Mouse (Mus musculus) hindbrain, embryonic 13.5 days (tissue): Measurements from ENCODE around the gene Clns1a. TPM values are rescaled to one million over a fixed set of nuclear protein-coding genes. Genes with fewer than 3 reads are reported as not detected.
A peak's percentile ranks its signal among the peaks of the same experiment; 100 is the strongest.

Source experiments
- ATAC-seq: fragments of 200-750 bp; cut with Nextera tagmentation; 2 replicates; pipeline ENCODE4 v1.8.0; 2017; ENCODE audit warnings: moderate TSS enrichment; ENCODE audit not compliant: low FRiP score
- H3K27ac ChIP-seq: fragments of 300-500 bp; sonication (generic); 2 replicates; pipeline ENCODE4 v1.5.1; 2015; ENCODE audit warnings: inconsistent platforms, mild to moderate bottlenecking, moderate library complexity
- H3K27me3 ChIP-seq: fragments of 300-500 bp; sonication (generic); 2 replicates; pipeline ENCODE4 v1.6.1; 2015; ENCODE audit warnings: mild to moderate bottlenecking, inconsistent platforms
- H3K36me3 ChIP-seq: fragments of 300-500 bp; sonication (generic); 2 replicates; pipeline ENCODE4 v1.6.1; 2015; ENCODE audit warnings: mild to moderate bottlenecking, inconsistent platforms
- H3K4me1 ChIP-seq: fragments of 300-500 bp; sonication (generic); replicated peaks from 2 replicates; pipeline ENCODE4 v1.6.1; 2015; ENCODE audit warnings: inconsistent platforms
- H3K4me2 ChIP-seq: fragments of 300-500 bp; sonication (generic); 2 replicates; pipeline ENCODE4 v1.6.1; 2015; ENCODE audit warnings: inconsistent platforms, mild to moderate bottlenecking, moderate library complexity
- H3K4me3 ChIP-seq: fragments of 300-500 bp; sonication (generic); 2 replicates; pipeline ENCODE4 v1.5.1; 2015; ENCODE audit warnings: mild to moderate bottlenecking, inconsistent platforms
- H3K9ac ChIP-seq: fragments of 300-500 bp; sonication (generic); 2 replicates; pipeline ENCODE4 v1.6.1; 2015; ENCODE audit warnings: mild to moderate bottlenecking, inconsistent platforms
- H3K9me3 ChIP-seq: fragments of 300-500 bp; sonication (generic); 2 replicates; pipeline ENCODE4 v1.6.1; 2016; ENCODE audit warnings: inconsistent platforms
- WGBS: fragments of 180-500 bp; shearing (Covaris S2); methylation state at CpG from one replicate; pipeline ENCODE4 v1.1.7; 2015; 5-methylcytosine and 5-hydroxymethylcytosine counted together
- polyA plus RNA-seq: library from polyadenylated mRNA; unstranded; fragments of >200 nt; fragmentation: Nextera tagmentation; extraction: Ambion mirVana; gene quantifications from 2 replicates; pipeline ENCODE4 v1.2.1, GENCODE M21; 2015

Clns1a gene
- polyA plus RNA-seq: 192 and 198 TPM in 2 replicates

DNA sequence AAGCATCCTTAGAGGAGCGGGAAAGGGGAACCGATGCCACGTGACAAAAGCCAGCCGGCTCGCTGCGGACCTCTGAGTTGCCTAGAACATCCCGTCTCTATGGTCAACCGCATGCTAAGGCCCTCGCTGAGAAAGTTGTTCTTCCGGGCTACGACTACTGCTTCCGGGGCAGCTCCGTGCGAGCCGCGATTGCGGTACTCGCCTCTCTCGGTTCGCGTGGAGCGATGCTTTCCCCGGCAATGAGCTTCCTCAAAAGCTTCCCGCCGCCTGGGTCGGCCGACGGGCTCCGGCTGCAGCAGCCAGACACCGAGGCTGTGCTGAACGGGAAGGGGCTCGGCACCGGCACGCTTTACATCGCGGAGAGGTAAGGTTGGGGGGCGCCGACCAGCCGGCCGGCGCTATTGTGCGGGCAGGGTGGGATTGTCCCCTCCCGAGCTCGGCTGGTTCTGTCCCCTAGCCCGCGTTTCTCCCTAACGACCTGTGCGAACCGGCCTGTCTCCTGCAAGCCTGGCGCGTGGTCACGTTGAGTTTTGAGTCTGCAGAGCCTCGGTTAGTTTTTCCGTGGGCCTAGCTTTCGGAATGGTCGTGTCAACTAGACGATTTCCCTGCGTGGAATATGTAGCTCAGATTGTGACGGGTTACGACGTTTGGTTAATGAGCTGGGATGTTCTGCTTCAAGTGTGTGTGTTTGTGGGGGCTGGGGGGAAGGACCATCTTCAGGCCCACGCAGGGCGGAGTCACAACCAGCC is at the start of gene Clns1a:
Clns1a (plus strand) TSS at position 129 of the 749 bp plus-strand sequence.
- WGBS: under 1% methylated on average over 63 of the region's 63 CpGs
- peak within 1 kb of the TSS; percentile 99 for H3K4me3 ChIP-seq
- peak within 1 kb of the TSS; percentile 86 for H3K4me2 ChIP-seq
- H3K27ac ChIP-seq: peak within 1 kb of the TSS; percentile 88
- H3K27me3 ChIP-seq: no peaks in the 10 kb centered on the region
- H3K4me1 ChIP-seq: peaks cover 19% of the 10 kb centered on the region
- peak; percentile 99 for ATAC-seq
- no peaks in the 10 kb centered on the region for H3K9me3 ChIP-seq
- peak within 1 kb of the TSS; percentile 93 for H3K9ac ChIP-seq
- H3K36me3 ChIP-seq: peaks cover 20% of the 10 kb centered on the region

DNA sequence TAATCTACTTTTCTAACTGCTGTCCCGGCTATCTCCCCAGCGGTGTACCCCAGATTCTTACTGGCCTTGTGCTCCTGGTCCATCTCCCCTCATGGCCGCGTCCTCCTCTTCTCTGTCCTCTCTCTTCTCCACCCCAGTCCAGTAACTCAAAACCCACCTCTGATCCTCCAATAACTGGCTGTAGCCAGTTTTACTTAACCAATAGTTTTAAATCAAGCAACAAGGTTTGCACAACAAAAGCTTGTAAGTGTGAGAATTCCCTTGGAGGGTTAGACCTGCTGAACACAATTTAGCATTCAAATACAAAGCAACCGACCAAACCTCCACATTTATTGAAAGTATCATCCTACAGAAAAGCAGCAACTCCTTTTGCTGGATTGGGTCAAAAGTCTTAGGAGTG is 48.8 kb upstream of the Clns1a start:
- Histone ChIP-seq H3K4me3 (no peak overlapping the region), H3K27ac (no peak overlapping the region), H3K4me2 (no peak overlapping the region), H3K36me3 (0 out of 2 replicates have a peak, but pooled peaks cover 3% of the 10 kb centered on the region), H3K27me3 (no peaks in the 10 kb centered on the region), H3K9me3 (no peaks in the 10 kb centered on the region), H3K9ac (no peak overlapping the region), H3K4me1 (no peaks in the 10 kb centered on the region)
- no peak for ATAC-seq
- 88% methylated on average over 5 of the region's 5 CpGs for WGBS

DNA sequence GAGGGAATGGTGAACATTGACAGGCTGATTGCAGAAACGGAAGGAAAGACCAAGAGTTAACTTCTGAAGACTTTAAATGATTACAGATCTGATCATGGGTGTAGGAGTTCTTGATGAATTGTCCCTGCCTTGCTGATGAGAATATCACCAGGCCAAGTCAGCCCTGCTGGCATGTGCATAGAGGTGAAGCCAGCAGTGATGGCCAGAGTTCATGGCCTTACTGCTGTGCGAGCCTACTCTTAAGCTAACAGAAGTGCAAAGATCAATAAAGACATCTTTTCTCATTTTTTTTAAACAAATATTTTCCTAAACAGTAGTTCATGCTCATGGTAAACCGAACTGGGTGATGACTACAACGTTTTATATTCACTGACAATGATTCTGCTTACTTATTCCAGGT is 45.7 kb upstream of the Clns1a start:
- H3K36me3 ChIP-seq: peaks cover 20% of the 10 kb centered on the region
- H3K9me3 ChIP-seq: no peaks in the 10 kb centered on the region
- no peak overlapping the region for H3K4me3 ChIP-seq
- WGBS: 95% methylated on average over 4 of the region's 4 CpGs
- H3K27me3 ChIP-seq: no peaks in the 10 kb centered on the region
- no peak overlapping the region for H3K27ac ChIP-seq
- H3K9ac ChIP-seq: no peak overlapping the region
- no peak for ATAC-seq
- no peaks in the 10 kb centered on the region for H3K4me1 ChIP-seq
- H3K4me2 ChIP-seq: no peak overlapping the region

- no peak overlapping the region for H3K9ac ChIP-seq
- H3K27ac ChIP-seq: no peak overlapping the region
- no peaks in the 10 kb centered on the region for H3K4me1 ChIP-seq
- no peak overlapping the region for H3K4me2 ChIP-seq
- WGBS: 93% methylated on average over 6 of the region's 6 CpGs
- ATAC-seq: no peak
- H3K36me3 ChIP-seq: peaks cover 30% of the 10 kb centered on the region
- H3K27me3 ChIP-seq: no peaks in the 10 kb centered on the region
- H3K4me3 ChIP-seq: no peak overlapping the region
- H3K9me3 ChIP-seq: no peaks in the 10 kb centered on the region
These were observed 40.3 kb upstream of the Clns1a start for GRCm38 (mm10) chr7:97656144-97656543.

- no peak overlapping the region for H3K4me3 ChIP-seq
- no peaks in the 10 kb centered on the region for H3K9me3 ChIP-seq
- no peaks in the 10 kb centered on the region for H3K4me1 ChIP-seq
- H3K27me3 ChIP-seq: no peaks in the 10 kb centered on the region
- no peak overlapping the region for H3K9ac ChIP-seq
- no peak overlapping the region for H3K4me2 ChIP-seq
- WGBS: 92% methylated on average over 4 of the region's 4 CpGs
- ATAC-seq: no peak
- no peak overlapping the region for H3K27ac ChIP-seq
- H3K36me3 ChIP-seq: peaks cover 44% of the 10 kb centered on the region
These were observed 34.8 kb upstream of the Clns1a start for GRCm38 (mm10) chr7:97661634-97662033.

DNA sequence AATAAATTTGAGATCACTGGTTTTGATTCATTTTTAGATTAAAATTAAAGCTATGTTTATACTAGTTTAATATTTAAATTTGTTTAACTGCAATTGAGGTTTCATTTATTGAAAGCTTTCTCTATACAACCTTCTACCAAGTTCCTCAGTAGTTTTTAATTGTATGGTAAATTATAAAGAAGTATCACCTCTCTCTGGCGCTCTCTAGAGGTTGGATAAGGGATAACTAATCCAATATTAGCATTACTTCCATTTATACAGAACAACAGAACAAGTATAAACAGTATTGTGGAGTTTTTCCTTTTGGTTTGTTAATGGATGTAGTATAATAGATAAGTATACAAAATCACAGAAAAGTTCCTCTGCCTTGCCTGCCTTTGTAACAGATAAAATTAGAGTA is 17.2 kb upstream of the Clns1a start:
- ATAC-seq: no peak
- no peak overlapping the region for H3K4me3 ChIP-seq
- no peaks in the 10 kb centered on the region for H3K27me3 ChIP-seq
- 23% methylated on average over 1 of the region's 1 CpGs for WGBS
- no peak overlapping the region for H3K9ac ChIP-seq
- H3K36me3 ChIP-seq: peaks cover 58% of the 10 kb centered on the region
- no peaks in the 10 kb centered on the region for H3K9me3 ChIP-seq
- H3K4me1 ChIP-seq: no peaks in the 10 kb centered on the region
- no peak overlapping the region for H3K4me2 ChIP-seq
- no peak overlapping the region for H3K27ac ChIP-seq

GRCm38 (mm10) chr7:97687831-97688230 is 8.6 kb upstream of the Clns1a start:
- peaks cover 39% of the 10 kb centered on the region for H3K36me3 ChIP-seq
- no peak overlapping the region for H3K4me2 ChIP-seq
- no peaks in the 10 kb centered on the region for H3K9me3 ChIP-seq
- no peaks in the 10 kb centered on the region for H3K4me1 ChIP-seq
- WGBS: 91% methylated on average over 2 of the region's 2 CpGs
- ATAC-seq: no peak
- no peaks in the 10 kb centered on the region for H3K27me3 ChIP-seq
- no peak overlapping the region for H3K9ac ChIP-seq
- H3K27ac ChIP-seq: no peak overlapping the region
- H3K4me3 ChIP-seq: no peak overlapping the region

DNA sequence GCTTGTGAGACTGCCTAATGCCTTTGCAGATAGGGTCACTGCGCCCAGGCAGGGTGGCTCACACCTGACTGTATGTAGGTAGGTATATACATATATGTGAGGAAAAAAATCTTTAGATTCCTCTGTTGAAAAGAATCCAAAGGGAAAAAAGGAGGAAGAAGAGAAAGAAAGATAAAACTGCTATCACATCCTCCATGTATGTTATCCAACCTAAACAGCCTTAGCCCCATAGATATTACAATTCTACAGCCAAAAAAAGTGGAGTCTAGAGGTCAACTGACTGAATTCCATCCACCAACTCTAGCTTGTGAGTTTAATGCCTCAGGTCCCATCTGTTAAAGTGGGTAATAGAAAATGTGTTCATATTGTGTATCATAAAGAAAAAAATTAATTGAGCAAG is 993 bp upstream of the Clns1a start:
- WGBS: 100% methylated on average over 1 of the region's 1 CpGs
- Histone ChIP-seq H3K4me2 (peak overlapping the region; percentile 86), H3K4me1 (peaks cover 19% of the 10 kb centered on the region), H3K36me3 (peaks cover 20% of the 10 kb centered on the region), H3K9ac (no peak overlapping the region), H3K27me3 (no peaks in the 10 kb centered on the region), H3K9me3 (no peaks in the 10 kb centered on the region), H3K4me3 (no peak overlapping the region), H3K27ac (no peak overlapping the region)
- no peak for ATAC-seq

GRCm38 (mm10) chr7:97696133-97696505 is 315 bp upstream of the Clns1a start:
- H3K27me3 ChIP-seq: no peaks in the 10 kb centered on the region
- WGBS: 36% methylated on average over 19 of the region's 19 CpGs

DNA sequence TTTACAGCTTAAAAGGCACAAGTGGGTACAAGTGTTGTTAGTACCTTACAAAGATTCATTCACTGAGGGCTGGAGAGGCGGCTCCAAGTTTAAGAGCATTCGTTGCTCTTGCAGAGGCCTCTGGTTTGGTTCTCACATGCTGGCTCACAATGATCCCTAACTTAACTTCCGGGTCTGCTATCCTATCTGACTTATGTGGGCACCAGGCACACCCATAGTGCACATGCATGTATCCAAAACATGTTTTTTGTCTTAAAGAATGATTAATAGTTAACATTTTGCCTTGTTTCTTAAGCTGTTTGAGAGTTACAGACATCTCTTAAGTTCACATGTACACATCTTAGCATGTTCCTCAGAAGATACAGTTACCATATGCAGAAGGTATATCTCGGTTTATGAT is 3.7 kb downstream of the Clns1a start:
- Histone ChIP-seq H3K9ac (no peak overlapping the region), H3K27me3 (no peaks in the 10 kb centered on the region), H3K4me2 (no peak overlapping the region), H3K36me3 (peaks cover 20% of the 10 kb centered on the region), H3K4me3 (no peak overlapping the region), H3K4me1 (peaks cover 19% of the 10 kb centered on the region), H3K27ac (no peak overlapping the region), H3K9me3 (no peaks in the 10 kb centered on the region)
- 97% methylated on average over 4 of the region's 4 CpGs for WGBS
- no peak for ATAC-seq

More at GRCm38 (mm10) chr7:97696133-97696505, 315 bp upstream of the Clns1a start:
- Histone ChIP-seq H3K36me3 (peaks cover 20% of the 10 kb centered on the region), H3K4me1 (peaks cover 19% of the 10 kb centered on the region), H3K4me3 (peak overlapping the region; percentile 99), H3K9me3 (no peaks in the 10 kb centered on the region), H3K27ac (peak overlapping the region; percentile 88), H3K9ac (peak overlapping the region; percentile 93), H3K4me2 (peak overlapping the region; percentile 86)
- peak; percentile 88 for ATAC-seq

DNA sequence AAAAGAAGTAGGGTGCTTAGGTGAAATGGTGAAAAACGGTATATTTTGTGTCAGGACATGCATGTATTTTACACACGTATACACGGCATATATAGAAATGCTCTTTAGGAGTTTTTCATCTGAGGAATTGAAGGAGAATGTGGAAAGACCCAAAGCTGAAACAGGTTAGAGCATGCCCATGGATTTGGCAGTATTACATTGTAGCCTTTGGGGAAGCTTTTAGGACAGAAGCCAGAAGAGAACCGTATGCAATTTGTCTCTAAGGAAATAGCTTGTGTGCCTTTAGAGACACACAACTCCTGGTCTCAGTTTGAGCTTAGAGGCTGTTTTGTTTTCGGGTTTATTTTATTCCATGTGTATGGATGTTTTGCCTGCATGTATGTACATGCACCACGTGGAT is 4.7 kb downstream of the Clns1a start:
- no peak overlapping the region for H3K4me3 ChIP-seq
- H3K27me3 ChIP-seq: no peaks in the 10 kb centered on the region
- H3K4me1 ChIP-seq: peaks cover 13% of the 10 kb centered on the region
- no peak overlapping the region for H3K27ac ChIP-seq
- no peaks in the 10 kb centered on the region for H3K9me3 ChIP-seq
- ATAC-seq: no peak
- H3K36me3 ChIP-seq: peaks cover 23% of the 10 kb centered on the region
- H3K4me2 ChIP-seq: no peak overlapping the region
- 87% methylated on average over 6 of the region's 6 CpGs for WGBS
- no peak overlapping the region for H3K9ac ChIP-seq

- Histone ChIP-seq H3K9ac (no peak overlapping the region), H3K9me3 (no peaks in the 10 kb centered on the region), H3K4me3 (no peak overlapping the region), H3K27me3 (no peaks in the 10 kb centered on the region), H3K27ac (no peak overlapping the region), H3K4me1 (0 out of 2 replicates have a peak, but pooled peaks cover 2% of the 10 kb centered on the region), H3K36me3 (peaks cover 11% of the 10 kb centered on the region), H3K4me2 (no peak overlapping the region)
- ATAC-seq: no peak
- 83% methylated on average over 4 of the region's 4 CpGs for WGBS
These were observed 10.7 kb downstream of the Clns1a start for GRCm38 (mm10) chr7:97707123-97707522.

DNA sequence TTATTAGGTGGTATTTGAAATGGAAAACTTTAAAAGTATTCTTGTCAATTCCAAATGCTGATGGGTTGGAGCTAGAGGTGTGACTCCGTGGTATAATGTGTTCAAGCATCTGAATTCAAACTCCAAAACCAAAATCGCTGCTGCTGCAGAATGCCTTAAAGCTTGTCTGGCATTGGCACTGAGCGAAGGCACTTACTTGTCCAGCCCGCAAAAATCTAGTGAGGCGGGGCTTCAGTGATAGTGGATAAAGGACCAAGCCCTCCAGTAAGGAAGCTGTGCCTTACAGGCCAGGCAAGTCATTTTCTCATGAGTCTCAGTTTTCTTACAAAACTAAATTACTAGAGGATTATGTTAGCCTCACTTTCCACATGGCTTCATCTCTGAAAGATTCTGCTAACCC is 11.4 kb downstream of the Clns1a start:
- no peak overlapping the region for H3K4me3 ChIP-seq
- H3K36me3 ChIP-seq: peaks cover 17% of the 10 kb centered on the region
- ATAC-seq: no peak
- H3K27me3 ChIP-seq: no peaks in the 10 kb centered on the region
- WGBS: 95% methylated on average over 5 of the region's 5 CpGs
- no peak overlapping the region for H3K4me2 ChIP-seq
- H3K9ac ChIP-seq: no peak overlapping the region
- H3K27ac ChIP-seq: no peak overlapping the region
- H3K4me1 ChIP-seq: 0 out of 2 replicates have a peak, but pooled peaks cover 2% of the 10 kb centered on the region
- H3K9me3 ChIP-seq: no peaks in the 10 kb centered on the region
